Mouse (Mus musculus) heart, embryonic 11.5 days (tissue): ENCODE measurements around the gene Abcc4. TPM values are rescaled to one million over a fixed set of nuclear protein-coding genes. Genes with fewer than 3 reads are reported as not detected.

Source experiments
- ATAC-seq: fragments of 200-750 bp; cut with Nextera tagmentation; replicated peaks from 2 replicates; pipeline ENCODE4 v1.8.0; 2017; ENCODE audit warnings: moderate library complexity; ENCODE audit not compliant: insufficient number of reproducible peaks, low FRiP score, low TSS enrichment
- H3K27ac ChIP-seq: fragments of 300-500 bp; sonication (generic); 2 replicates; pipeline ENCODE4 v1.5.1; 2014; ENCODE audit warnings: mild to moderate bottlenecking, low read depth, low read length
- H3K27me3 ChIP-seq: fragments of 300-500 bp; sonication (generic); 2 replicates; pipeline ENCODE4 v1.6.1; 2014; ENCODE audit warnings: mild to moderate bottlenecking, low read length, mixed read lengths; ENCODE audit not compliant: control insufficient read depth, insufficient read depth
- H3K36me3 ChIP-seq: fragments of 300-500 bp; sonication (generic); 2 replicates; pipeline ENCODE4 v1.6.1; 2014; ENCODE audit warnings: mild to moderate bottlenecking, low read length, moderate library complexity, mixed read lengths; ENCODE audit not compliant: control insufficient read depth, insufficient read depth
- H3K4me1 ChIP-seq: fragments of 300-500 bp; sonication (generic); 2 replicates; pipeline ENCODE4 v1.6.1; 2014; ENCODE audit warnings: low read length; ENCODE audit not compliant: control insufficient read depth, insufficient read depth
- H3K4me2 ChIP-seq: fragments of 300-500 bp; sonication (generic); 2 replicates; pipeline ENCODE4 v1.6.1; 2014; ENCODE audit warnings: mild to moderate bottlenecking, moderate library complexity
- H3K4me3 ChIP-seq: fragments of 300-500 bp; sonication (generic); 2 replicates; pipeline ENCODE4 v1.5.1; 2014; ENCODE audit warnings: low read depth, low read length
- H3K9ac ChIP-seq: fragments of 300-500 bp; sonication (generic); 2 replicates; pipeline ENCODE4 v1.6.1; 2014; ENCODE audit warnings: mild to moderate bottlenecking, low read depth, low read length, moderate library complexity
- H3K9me3 ChIP-seq: fragments of 300-500 bp; sonication (generic); replicated peaks from 2 replicates; pipeline ENCODE4 v1.6.1; 2016; ENCODE audit warnings: low read length; ENCODE audit not compliant: control insufficient read depth
- WGBS: fragments of 180-500 bp; shearing (Covaris S2); extraction: QIAGEN DNeasy Blood & Tissue Kit; methylation state at CpG from one replicate; pipeline ENCODE4 v1.1.7; 2014; ENCODE audit not compliant: insufficient replicate concordance; 5-methylcytosine and 5-hydroxymethylcytosine counted together
- polyA plus RNA-seq: library from polyadenylated mRNA; unstranded; fragments of >200 nt; fragmentation: Nextera tagmentation; extraction: Ambion mirVana; gene quantifications from 2 replicates; pipeline ENCODE4 v1.2.1, GENCODE M21; 2014

Abcc4 gene
- polyA plus RNA-seq, 1 experiment from 2014 or later = 1.6 TPM

DNA sequence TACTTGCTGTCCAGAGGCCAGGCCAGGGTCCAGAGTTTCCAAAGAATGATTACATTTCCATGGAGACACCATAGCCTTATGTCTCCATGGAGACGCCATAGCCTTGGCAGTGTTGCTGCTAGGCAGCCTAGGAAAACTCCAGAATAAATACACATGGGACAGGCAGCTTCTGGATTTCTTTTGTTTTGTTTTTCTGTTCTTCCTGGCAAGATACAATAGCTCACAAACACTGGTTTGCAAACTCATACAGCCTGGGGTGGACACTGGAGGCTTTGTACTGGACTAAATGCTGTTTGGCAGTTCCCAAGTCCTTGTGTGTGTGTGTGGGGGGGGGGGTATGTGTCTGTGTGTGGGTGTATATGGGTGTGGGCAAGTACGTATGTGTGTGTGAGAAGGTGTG is 29.1 kb upstream of the Abcc4 start:
- Histone ChIP-seq H3K9ac (no peak overlapping the region), H3K27me3 (no peaks in the 10 kb centered on the region), H3K9me3 (peaks cover 2% of the 10 kb centered on the region; the same call in 1 of the 2 replicates), H3K4me3 (no peak overlapping the region), H3K27ac (no peak overlapping the region), H3K36me3 (no peaks in the 10 kb centered on the region), H3K4me1 (peaks cover 6% of the 10 kb centered on the region; the same call in 1 of the 2 replicates), H3K4me2 (no peak overlapping the region)
- no peak for ATAC-seq
- 80% methylated on average over 2 of the region's 2 CpGs for WGBS

DNA sequence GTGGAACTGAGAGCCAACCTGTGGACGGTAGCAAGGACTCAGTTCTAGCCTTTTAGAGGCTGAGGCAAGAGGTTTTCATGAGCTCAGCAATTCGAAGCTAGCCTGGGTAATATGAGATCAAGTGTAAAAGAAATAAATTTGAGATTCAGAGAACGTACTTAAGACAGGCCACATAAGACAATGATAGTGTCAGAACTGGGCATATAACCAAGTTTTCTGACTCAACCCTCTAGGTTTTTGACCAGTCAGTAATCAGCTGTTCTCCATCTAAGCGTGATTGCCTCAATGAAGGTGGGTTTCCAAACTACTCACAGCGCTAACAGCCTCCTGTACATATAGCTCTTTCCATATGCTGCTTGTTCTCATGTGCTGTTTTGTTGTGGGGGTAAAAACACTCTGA is 27.1 kb upstream of the Abcc4 start:
- no peak overlapping the region for H3K27ac ChIP-seq
- peaks cover 6% of the 10 kb centered on the region; the same call in 1 of the 2 replicates for H3K4me1 ChIP-seq
- H3K9ac ChIP-seq = no peak overlapping the region
- no peaks in the 10 kb centered on the region for H3K9me3 ChIP-seq
- no peaks in the 10 kb centered on the region for H3K27me3 ChIP-seq
- ATAC-seq = no peak
- WGBS = 79% methylated on average over 5 of the region's 5 CpGs
- H3K4me2 ChIP-seq = no peak overlapping the region
- H3K36me3 ChIP-seq = no peaks in the 10 kb centered on the region
- H3K4me3 ChIP-seq = no peak overlapping the region

DNA sequence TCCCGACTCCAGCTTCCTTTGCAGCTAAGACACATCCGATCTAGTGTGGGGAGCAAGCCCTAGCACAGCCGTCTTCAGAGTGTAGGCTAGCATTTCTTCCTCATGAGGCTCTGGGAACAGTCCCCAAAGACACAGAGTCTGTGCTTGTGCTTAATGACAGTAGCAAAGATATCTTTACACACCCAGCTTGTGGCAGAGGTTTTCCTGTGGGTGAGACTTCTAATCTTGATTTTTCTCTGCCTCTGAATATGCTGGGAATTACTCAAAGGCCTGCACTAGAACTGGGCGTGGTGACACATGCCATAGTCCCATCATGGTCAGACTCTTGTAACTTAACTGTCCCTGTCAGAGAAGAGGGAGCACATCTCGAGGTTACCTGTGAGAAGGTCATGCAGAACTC is 24.6 kb upstream of the Abcc4 start:
- no peak for ATAC-seq
- Histone ChIP-seq H3K27me3 (no peaks in the 10 kb centered on the region), H3K4me2 (no peak overlapping the region), H3K9me3 (no peaks in the 10 kb centered on the region), H3K36me3 (no peaks in the 10 kb centered on the region), H3K9ac (no peak overlapping the region), H3K4me3 (no peak overlapping the region), H3K27ac (no peak overlapping the region), H3K4me1 (no peaks in the 10 kb centered on the region)
- WGBS = 73% methylated on average over 5 of the region's 5 CpGs

DNA sequence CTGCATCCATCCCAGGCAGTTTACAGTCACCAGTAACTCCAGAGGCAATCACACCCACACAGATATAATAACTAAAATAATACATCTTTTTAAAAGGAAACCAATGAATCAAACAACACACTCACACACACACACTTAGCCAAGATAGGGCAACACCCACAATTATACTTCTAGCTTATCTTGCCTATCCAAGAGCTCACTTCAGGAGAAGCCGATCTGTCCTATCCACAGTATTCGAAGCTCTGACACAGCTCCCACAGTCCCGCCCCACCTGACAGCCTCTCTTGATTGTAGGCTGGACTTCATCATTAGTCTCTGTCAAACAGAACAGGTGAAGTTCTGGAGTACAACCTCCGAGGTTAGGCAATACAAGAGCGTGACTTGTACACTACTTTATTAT is 19.4 kb upstream of the Abcc4 start:
- WGBS = 66% methylated on average over 5 of the region's 5 CpGs
- Histone ChIP-seq H3K4me2 (no peak overlapping the region), H3K27me3 (no peaks in the 10 kb centered on the region), H3K4me3 (no peak overlapping the region), H3K9ac (no peak overlapping the region), H3K9me3 (no peaks in the 10 kb centered on the region), H3K36me3 (no peaks in the 10 kb centered on the region), H3K4me1 (no peaks in the 10 kb centered on the region), H3K27ac (no peak overlapping the region)
- no peak for ATAC-seq

DNA sequence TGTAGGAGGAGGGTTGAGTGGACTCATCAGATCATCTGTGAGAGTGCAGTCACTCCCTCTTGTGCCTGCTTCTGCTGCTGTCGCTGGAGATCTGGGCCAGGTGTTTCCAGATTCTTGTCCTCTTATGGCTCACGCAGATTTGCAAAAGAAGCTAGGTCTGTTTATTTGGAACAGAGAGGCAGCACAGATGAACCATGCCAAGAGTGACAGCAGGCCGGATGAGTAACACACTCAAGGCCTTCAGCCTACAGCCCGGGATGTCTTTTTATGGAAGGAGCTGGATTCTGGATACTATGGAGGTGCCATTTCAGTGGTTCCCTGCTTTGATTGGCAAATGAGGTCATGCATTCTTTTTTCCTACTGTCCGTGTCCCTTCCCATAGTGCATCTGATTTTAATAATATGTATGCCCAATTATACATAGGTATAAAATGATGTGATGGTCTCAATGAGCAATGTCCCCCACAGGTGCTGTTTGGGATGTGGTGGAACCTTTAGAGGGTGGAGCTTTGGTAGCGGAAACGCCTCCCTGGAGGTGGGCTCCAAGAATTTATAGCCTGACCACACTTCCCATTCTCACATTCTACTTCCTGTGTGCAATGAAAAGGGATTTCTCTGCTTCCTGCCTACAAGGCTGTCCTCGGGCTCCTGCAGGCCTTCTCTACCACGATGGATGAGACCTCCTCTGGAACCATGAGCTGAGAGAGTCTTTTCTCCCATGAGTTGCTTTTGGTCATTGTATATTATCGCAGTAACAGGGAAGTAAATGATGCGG is 18.1 kb upstream of the Abcc4 start:
- no peaks in the 10 kb centered on the region for H3K36me3 ChIP-seq
- H3K4me1 ChIP-seq = no peaks in the 10 kb centered on the region
- no peaks in the 10 kb centered on the region for H3K27me3 ChIP-seq
- no peak overlapping the region for H3K9ac ChIP-seq
- no peak for ATAC-seq
- H3K4me3 ChIP-seq = no peak overlapping the region
- H3K9me3 ChIP-seq = no peaks in the 10 kb centered on the region
- WGBS = 78% methylated on average over 11 of the region's 11 CpGs
- no peak overlapping the region for H3K4me2 ChIP-seq
- no peak overlapping the region for H3K27ac ChIP-seq

DNA sequence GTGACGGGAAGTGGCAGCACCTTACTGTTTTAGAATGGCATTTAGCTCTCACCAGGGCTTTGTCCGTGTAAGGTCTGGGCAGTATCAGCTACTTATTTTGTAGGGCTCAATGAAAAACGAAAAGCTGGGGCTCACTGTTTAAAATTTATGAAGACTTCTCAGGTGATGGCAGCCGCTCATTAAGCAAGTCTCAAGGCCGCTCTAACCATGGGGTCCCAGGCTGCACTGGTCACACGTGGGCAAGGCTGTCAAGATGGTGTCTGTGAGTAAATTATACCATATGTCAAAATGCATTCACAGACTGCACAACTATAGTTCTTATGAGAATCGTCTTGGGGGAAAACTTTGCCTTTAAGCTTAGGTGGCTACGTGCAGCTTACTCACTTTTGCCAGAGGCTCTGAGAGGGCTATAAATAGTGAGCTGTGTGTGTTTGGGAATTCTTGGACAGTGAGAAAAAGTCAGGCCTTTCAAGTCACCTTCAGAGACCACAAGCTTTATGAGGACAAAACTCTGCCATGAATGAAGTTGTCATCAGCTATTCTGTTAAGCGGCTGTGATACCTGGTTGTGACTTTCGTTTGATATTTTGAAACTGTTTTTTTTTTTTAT is 13.7 kb upstream of the Abcc4 start:
- H3K9me3 ChIP-seq = no peaks in the 10 kb centered on the region
- H3K27ac ChIP-seq = no peak overlapping the region
- H3K27me3 ChIP-seq = no peaks in the 10 kb centered on the region
- ATAC-seq = no peak
- no peak overlapping the region for H3K4me2 ChIP-seq
- H3K9ac ChIP-seq = no peak overlapping the region
- H3K4me3 ChIP-seq = no peak overlapping the region
- no peaks in the 10 kb centered on the region for H3K4me1 ChIP-seq
- no peaks in the 10 kb centered on the region for H3K36me3 ChIP-seq
- 64% methylated on average over 10 of the region's 10 CpGs for WGBS

DNA sequence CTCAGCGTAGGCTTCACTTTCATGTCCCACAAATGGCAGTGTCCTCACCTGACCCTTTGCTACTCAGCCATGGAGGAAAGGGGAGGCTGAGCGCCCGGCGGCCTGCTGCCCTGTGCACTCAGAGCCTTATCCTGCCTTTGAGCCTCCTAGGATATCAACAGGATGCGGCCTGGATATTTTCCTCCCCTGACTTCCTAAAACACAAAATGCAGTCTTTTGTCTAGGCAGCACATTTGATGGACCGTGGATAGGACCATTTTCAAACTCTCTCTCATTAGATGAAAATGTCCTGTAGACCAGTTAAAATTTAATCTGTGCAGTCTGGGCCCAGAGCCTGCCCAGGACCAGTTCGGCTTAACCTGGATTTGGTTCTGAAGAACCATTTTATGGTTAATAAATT is 12.6 kb upstream of the Abcc4 start:
- no peaks in the 10 kb centered on the region for H3K4me1 ChIP-seq
- no peak overlapping the region for H3K9ac ChIP-seq
- ATAC-seq = no peak
- H3K4me3 ChIP-seq = no peak overlapping the region
- 0 out of 2 replicates have a peak, but pooled peaks cover 2% of the 10 kb centered on the region for H3K27me3 ChIP-seq
- no peak overlapping the region for H3K4me2 ChIP-seq
- no peaks in the 10 kb centered on the region for H3K9me3 ChIP-seq
- WGBS = 55% methylated on average over 7 of the region's 7 CpGs
- no peak overlapping the region for H3K27ac ChIP-seq
- H3K36me3 ChIP-seq = no peaks in the 10 kb centered on the region

DNA sequence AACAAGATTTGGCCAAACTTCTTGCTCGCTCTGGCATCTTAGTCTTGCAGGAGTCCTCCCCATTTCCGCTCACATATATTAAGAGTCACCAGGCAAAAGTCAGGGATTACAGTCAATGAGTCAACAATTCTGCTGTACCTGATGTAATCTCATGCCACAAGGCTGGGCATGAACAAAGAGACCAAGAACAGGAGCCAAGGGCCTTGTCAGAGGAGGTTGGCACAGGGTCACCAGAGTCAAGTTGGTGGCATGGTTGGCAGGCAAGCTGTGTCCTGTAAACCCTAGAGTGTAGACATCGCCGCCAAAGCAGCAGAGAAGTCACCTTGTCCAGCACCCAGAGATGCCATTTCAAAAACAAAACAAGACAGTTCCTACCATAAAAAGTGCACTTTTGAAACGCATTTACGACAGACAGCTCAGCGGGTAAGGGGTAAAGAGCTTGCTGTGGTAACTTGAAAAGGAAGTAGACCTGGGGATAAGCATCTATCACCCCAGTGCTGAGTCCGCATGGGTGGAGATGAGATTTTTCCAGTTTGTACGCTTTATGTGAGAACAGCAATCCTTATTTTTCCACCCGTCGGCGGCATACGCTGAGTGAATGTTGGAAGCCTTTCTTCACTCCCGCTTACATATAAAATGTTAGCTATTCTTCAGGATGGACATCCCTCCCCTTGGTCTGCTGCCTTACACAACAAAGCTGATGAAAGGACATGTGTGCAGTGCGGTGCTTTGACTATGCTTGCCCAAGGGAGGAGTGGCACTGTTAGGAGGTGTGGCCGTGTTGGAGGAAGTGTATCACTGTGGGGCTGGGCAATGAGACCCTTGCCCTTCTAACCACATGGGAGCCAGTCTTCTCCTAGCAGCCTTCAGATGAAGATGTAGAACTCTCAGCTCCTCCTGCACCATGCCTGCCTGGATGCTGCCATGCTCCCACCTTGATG is 10.6 kb upstream of the Abcc4 start:
- WGBS = 86% methylated on average over 16 of the region's 16 CpGs

More for the DNA sequence above, 10.6 kb upstream of the Abcc4 start:
- Histone ChIP-seq H3K4me2 (no peak overlapping the region), H3K27ac (no peak overlapping the region), H3K9me3 (no peaks in the 10 kb centered on the region), H3K9ac (no peak overlapping the region), H3K27me3 (0 out of 2 replicates have a peak, but pooled peaks cover 2% of the 10 kb centered on the region), H3K4me3 (no peak overlapping the region), H3K36me3 (no peaks in the 10 kb centered on the region), H3K4me1 (no peaks in the 10 kb centered on the region)
- no peak for ATAC-seq
